Mouse (Mus musculus) adipocyte (in vitro differentiated cells): ENCODE measurements around the gene Gp1ba.
A peak's percentile ranks its signal among the peaks of the same experiment; 100 is the strongest.

Source experiments
- DNase-seq: peaks from one replicate; pipeline ENCODE4 v3.0.0-alpha.2; 2016; ENCODE audit warnings: low spot score

The Gp1ba gene

DNA sequence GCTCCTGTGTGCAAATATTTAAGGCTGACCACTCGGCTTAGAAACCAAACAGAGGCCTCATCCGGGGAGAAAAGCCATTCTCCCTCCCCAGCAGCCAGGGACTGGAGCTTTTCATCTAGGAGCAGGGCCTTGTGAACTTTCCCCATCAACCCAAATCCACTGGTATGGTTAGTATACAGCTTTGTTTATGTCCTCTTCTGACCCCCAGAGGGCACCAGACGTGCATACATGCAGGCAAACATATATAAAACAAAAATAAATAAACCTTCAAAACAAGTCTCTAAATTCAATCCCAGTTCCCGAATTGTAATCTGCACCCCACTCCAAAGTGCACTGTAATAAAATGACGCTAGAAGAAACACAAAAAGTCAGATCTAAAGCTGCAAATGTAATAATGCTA, 9.4 kb upstream of the Gp1ba start:
- DNase-seq: no peak

DNA sequence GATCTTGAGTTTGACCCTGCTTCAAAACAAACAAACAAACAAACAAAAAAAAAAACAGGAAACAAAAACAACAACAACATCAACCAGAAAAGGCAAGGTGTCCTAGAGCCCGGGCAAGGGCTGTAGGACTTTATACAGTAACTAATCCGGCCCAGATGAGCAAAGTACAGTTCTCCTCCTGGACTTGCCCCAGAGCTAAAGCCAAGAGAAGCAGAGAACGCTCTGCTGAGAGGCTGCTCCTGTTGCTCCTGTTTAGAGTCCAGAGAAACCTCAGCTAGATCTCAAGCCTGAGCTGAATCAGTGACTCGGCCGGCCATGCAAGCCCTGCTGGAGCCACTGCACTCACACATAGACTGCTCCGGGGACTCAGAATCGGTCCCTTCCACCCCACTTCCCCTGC, 8.8 kb upstream of the Gp1ba start:
- DNase-seq: no peak

DNA sequence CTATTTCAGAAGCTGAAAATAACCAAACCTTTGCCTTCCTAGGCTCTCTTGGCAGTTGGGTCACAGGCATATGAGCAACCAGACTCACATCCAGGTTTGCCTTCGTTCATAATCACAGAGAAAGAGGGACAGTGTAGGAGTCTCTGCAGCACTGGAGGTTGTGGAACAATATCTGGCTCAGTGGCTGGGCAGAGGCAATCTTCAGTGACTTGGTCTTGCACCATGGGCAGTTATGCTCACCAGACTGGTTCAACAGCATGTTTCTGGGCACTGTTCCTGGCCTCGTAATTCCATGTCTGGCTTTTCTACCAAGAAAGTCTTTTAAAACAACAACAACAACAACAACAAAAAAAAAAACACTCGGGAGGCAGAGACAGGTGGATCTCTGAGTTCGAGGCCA, 3.3 kb upstream of the Gp1ba start:
- peak; percentile 62 for DNase-seq

DNA sequence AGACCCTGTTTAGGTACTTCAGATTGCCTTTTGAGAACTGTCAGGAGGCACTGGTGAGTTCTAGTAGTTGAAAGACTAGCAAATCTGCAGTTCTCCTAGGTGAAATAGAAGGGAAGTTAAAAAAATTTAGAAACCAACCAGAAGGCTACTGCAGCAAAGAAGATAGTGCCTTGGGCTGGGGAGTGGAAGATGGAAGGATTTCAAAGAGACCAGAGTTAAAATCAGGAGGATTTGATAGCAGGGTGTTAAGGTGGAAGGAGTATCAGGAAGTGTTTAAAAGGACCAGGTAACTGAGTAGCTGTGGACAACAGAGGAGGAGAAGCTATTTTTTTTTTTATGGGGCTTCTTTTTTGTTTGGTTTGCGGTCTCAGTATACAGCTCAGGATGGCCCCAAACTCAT, 1.2 kb upstream of the Gp1ba start:
- no peak for DNase-seq

DNA sequence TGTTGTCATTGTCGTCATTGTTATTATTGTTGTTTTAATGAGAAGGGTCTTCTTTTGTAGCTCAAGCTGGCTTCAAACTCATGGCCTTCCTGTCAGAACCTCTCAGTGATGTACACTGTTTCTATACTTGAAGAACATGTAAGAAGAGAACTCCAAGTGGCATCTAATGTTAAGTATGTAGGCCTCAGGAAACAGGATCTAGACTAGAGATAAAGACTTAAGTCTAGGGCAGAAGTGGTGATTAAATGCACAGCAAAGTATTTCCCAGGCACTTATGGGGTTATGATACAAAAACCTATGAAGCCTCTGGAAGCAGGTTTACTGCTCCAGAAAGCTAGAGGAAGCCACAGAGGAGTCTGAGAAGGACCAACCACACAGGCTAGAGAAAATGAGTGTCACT, 629 bp upstream of the Gp1ba start:
- DNase-seq: no peak

DNA sequence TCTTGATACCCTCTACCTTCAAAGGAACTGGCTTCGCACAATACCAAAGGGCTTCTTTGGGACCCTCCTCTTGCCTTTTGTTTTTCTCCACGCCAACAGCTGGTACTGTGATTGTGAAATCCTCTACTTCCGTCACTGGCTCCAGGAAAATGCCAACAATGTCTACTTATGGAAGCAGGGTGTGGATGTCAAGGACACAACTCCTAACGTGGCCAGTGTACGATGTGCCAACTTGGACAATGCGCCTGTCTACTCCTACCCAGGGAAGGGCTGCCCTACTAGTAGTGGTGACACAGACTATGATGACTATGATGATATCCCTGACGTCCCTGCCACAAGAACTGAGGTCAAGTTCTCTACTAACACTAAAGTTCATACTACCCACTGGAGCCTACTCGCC, 1.1 kb downstream of the Gp1ba start:
- no peak for DNase-seq

DNA sequence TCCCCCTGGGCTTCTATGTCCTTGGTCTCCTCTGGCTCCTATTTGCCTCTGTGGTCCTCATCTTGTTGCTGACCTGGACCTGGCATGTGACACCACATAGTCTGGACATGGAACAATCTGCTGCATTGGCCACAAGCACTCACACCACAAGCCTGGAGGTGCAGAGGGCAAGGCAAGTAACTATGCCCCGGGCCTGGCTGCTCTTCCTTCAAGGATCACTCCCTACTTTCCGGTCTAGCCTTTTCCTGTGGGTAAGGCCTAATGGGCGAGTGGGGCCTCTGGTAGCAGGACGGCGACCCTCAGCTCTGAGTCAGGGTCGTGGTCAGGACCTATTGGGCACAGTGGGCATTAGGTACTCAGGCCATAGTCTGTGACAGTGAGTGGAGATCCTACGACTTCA, 2.3 kb downstream of the Gp1ba start:
- DNase-seq: no peak

DNA sequence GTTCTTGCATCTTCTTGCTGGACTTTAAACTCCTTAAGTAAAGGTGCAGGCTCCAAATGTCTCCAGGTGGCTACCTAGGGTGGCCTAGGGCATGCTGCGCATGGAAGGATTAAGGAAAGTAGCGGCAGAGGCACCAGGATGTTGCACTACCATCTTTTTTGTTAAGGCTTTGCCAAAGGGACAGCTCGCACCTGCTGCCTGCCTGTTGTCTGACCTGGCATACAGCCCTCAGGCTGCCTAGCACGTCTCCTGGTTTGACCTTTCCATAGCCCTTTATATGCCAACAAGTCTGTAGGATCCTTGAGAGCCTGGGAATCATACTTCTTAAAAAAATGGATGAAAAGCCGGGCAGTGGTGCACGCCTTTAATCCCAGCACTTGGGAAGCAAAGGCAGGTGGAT, 4.1 kb downstream of the Gp1ba start:
- no peak for DNase-seq

DNA sequence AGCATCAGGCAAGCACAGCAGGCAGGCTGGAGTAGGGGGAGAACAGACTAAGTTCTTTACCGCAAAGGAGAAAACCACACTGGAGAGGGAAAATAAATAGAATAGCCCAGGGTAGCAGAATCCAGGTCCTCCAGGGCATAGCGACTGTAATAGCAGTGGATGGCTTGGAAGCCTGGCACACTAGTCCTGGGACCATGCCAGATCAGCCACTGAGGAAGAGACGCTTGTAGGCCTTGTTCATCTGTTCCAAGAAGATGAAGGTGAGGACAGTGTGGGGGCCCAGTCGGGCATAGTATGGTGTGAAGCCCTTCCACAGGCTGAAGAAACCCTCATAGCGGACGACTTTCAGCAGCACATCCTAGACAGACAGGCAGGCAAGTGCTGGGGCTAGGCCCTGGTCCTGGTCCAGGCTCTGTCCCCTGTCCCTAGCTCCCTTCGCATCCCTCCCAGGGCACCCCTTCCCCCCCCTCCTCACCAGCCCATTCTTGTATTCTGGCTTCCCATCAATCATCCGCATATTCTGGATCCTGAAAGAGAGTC, 5.7 kb downstream of the Gp1ba start:
- no peak for DNase-seq

DNA sequence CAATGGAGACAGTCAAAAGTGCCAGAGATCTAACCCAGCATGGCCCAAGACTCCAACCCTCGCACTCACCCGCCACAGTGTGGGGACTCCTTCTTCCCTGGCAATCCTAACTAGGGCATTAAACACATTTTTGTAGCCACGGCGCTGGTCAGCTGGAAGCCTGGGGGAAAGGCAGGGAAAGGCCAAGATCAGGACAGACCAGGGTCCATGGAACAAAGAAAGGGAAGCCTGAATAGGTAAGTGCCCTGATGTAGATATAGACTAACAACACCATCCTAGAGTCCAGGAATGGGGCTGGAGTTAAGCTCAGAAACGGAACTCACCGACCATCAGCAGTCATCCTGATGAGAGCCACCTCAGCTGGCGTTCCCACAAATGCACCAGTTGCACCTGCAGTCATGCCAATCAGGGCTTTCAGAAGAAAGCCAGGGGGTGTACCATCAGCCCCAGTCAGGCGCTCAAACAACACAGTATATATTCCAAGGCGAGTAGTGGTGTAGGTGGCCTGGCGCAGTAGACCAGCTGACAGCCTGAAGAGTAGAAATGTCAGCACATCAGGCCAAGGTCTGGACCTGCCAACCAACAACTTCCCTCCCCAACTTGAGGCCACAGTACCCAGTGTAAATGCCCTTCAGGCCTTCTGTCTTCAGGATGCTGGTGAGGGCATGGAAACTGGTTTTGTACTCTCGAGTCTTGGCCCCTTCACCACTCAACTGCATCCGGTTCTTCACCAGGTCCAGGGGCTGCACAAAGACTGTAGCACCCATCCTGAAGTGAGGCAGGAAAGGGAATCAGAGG, 6.7 kb downstream of the Gp1ba start:
- no peak for DNase-seq

DNA sequence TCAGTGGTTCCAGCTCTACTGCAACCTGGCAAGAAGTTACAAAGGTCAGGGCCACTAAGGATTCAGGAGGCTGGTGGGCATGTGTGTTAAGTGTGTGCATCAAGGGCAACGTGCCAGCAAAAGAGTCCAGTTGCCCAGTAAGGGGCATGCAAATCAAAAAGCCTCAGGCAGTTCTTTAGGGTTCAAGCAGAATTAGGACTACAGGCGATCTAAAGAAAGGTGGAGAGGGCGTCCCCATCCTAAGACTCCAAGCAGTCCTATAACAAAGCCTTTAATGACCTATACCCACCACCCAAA, 7.3 kb downstream of the Gp1ba start:
- no peak for DNase-seq

DNA sequence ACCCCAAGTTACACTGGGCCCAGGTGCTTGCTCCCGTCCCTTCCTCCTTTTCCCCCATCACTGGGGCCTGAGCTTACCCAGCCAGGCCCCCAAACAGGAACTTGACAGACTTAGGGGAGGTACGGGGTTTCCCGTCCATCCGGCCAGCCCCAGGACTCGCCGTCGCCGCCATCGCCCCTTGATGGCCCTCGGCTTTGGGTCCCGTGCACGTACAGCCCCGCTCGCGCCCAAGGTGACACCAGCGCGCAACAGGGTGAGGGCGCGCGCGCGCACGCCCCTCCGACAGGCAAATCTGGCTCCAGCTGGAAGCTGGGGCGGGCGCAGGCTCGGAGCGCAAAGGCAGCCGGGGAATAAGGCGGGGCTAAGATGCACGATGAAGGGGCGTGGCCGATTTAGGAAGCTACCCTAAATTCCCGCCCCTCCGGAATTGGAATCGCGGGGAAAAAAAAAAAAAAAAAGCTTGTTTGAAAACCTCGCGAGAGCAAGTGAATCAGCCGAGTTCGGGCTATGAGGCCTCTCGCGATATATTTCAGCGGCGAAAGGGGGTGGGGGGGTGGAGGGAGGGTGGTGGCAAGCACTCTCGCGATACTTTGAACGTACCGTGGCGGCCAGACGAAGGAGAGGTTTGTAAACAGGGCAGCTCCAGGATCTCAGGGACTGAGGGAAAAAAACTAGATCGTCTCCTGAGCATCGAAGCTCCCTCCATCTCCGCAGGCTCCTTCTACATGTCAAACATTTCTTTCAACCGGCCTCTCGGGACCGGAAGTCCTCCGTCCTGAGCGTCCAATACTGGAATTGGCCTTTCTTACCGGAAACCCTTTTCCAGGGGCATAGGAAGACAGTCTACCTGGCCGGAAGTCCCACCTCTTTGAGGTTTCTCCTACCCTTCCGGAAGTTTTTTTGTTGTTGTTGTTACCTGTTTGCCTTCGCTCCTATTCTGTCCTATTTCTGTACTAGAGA, 8.0 kb downstream of the Gp1ba start, which contains the start of the genes Rnf167 and Slc25a11:
Gene Rnf167, plus strand, starts transcription at position 545 of the 960 bp plus-strand sequence.
Gene Slc25a11, minus strand, starts transcription at position 789 of the 960 bp plus-strand sequence.
- peak; percentile 99 for DNase-seq

DNA sequence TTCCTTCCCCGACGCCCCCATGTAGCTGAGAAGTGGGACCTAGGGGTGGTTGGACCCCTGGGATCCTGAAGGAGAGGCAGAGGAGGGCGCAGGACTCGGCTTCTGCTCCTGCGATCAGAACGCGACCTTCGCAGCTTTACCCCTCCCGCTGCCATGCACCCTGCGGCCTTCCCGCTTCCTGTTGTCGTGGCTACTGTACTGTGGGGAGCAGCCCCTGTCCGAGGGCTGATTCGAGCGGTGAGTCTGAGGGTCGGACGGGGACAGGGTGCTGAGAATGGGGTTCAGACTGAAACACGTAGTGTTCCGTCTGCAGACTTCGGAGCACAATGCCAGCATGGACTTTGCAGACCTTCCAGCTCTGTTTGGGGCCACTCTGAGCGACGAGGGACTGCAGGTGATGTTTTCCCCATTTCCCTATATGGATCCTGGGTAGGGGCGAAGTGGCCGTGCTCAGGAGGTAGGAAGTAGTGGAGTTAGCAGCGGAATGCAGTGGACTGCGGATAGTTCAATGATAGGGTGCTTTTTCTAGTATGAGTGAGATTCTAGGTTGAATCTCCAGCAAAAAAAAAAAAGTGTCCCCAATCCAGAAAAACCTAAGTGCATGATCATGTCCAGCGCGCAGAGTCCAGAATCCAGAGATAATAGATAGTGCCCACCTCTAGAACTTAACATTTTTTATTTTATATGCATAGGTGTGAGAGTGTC, 8.9 kb downstream of the Gp1ba start:
- DNase-seq: no peak

DNA sequence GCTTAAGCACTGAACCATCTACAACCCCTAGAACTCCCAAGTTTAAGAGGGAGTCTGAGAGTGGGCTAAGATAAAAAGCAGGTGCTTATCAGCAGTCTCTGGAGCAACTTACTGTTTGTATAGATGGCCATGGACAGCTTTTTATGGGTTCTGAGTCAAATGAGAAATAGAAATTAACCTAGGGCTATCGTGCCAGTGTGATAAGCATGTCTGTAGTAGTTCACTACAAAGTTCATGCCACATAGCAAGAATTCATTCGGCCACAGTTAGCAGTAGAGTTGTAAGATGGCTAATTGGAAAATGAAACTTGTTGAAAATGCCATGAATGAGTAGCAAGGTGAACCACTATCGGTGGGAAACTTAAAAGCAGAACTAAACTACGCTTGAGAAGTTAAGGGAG, 9.6 kb downstream of the Gp1ba start:
- DNase-seq: no peak

DNA sequence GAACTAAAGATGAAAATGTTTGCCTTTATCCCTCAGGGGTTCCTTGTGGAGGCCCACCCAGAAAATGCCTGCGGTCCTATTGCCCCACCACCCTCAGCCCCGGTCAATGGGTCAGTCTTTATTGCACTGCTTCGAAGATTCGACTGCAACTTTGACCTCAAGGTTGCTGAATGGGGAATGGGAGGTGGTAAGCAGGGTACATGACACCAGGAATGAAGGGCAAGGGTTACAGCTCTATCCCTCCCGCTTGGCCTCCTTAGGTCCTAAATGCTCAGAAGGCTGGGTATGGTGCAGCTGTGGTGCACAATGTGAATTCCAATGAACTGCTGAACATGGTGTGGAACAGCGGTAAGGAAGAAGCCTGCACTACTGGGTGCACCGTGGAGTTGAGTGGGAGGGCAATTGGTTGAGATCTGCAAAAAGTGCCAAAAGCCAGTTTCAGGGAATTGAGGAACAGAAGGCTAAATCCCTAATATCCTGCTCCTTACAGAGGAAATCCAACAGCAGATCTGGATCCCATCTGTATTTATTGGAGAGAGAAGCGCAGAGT, 10.3 kb downstream of the Gp1ba start:
- DNase-seq: no peak

DNA sequence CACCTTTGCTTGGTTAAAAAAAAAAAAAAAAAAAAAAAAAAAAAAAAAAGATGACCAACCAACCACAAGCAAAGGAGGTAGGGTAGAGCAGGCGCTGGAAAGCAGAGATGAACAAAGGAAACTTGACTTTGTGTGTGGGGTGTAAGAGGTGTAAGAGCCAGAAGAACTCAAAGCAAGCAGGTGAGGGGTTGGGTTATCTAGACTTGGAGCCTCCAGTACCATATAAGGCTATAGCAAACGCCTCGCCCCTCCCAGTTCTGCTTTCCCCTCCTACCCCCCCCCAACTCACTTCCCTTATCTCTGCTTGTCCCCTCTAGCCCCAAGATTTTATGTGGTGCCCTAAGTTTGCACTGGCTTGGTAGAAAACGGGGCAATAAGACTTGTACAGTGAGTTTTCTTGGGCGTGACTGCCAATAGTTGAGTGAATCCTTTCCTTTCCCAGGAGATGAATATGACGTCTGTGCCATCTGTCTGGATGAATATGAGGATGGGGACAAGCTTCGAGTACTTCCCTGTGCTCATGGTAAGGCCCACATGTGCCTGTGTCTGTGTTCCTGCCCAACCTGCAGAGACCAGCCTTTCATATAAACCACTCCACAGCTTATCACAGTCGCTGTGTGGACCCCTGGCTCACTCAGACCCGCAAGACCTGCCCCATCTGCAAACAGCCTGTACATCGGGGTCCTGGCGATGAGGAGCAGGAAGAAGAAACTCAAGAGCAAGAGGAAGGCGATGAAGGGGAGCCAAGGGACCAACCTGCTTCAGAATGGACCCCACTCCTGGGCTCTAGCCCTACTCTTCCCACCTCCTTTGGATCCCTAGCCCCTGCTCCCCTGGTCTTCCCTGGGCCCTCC, 11.6 kb downstream of the Gp1ba start:
- DNase-seq: no peak

DNA sequence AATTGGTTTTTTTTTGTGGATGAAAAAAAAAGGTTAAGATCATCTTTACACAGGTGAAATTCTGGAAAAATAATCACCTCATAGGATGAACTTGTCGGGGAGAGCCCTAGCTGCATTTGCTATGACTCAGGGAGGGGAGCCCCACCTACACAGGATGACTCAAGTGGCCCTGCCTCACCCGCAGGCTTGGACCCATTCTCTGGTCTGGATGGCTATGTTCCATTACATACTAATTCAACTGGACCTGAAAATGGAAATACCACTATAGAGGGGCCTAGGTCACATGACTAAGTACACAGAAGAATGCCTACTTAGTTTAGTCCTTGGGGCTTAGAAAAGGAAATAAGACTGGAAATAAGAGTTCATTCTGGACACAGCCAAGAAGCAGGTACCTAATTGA, 12.5 kb downstream of the Gp1ba start:
- no peak for DNase-seq

DNA sequence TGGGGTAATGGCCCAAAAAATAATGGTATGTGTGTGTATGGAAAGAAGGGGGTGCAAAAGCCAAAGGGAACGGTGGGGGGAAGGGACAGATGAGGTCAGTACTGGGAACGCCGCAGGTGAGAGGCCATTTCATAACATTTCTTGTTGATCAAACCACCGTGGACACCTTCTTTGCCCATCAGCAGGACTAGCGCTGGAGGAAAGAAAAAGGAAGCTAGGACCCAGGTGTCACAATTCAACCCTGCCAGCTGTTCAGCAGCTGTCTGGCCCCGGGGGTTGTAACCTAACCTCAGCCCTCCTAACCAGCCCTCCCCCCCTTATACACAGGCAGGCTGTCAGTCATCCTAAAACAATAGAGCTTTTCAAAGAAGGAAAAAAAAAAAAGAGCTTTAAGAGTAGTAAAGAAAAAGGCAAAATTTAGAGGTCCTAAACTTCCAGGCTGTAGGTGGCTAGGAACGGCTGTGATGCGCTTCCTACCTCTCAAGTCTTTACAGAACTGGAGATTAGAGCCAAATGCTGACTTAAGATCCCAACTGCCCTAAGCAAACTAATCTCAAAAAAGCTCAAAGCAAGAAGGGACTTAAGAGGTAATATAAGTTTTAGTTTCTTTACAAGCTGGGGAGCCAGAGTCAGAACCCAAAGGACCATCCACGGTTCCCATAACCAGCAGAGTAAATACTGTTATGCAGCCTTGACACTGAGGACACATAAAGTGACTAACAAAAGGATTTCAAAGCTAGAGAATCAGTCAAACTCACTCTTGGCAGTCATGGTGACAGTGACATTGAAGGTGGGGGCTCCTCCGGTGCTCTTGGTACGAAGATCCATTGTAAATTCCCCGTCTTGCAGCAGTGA, 13.3 kb downstream of the Gp1ba start:
- DNase-seq: peak; percentile 40

DNA sequence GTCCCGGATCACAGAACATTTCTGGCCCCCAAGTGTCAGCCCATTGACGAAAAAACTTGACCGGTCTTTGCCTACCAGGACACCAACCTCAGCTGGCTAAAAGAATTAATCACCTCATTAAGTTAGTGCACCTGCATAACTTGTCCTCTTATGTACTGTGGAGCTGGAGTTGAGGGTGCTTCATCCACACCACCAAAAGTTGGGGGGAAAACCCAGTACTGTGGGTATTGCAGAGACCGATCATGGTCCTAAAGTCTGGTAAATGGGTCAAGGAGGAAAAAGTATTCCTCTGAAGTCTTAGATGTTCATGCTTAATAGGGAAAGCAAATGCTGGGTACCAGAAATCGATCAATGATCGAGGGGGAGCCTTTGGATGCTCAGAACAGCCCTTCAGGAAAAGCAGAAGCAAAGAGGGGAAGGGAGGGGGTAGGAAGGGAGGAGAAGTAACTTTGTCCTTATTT, 14.0 kb downstream of the Gp1ba start:
- no peak for DNase-seq
